Mouse (Mus musculus) kidney, adult 2 months (tissue): ENCODE results near the gene Havcr2.

ENCODE experiments used
- CTCF ChIP-seq: fragments of 200-500 bp; conservative IDR thresholded peaks from 2 replicates; pipeline ENCODE4 v1.5.1; 2011; ENCODE audit warnings: low read depth, mild to moderate bottlenecking, control low read depth, low read length, moderate library complexity, mixed read lengths; ENCODE audit not compliant: insufficient read depth, insufficient read length
- POLR2A ChIP-seq: fragments of 200-500 bp; IDR thresholded peaks from one replicate; pipeline ENCODE4 v1.6.1; 2011; ENCODE audit warnings: low read depth, low read length, control low read depth

DNA sequence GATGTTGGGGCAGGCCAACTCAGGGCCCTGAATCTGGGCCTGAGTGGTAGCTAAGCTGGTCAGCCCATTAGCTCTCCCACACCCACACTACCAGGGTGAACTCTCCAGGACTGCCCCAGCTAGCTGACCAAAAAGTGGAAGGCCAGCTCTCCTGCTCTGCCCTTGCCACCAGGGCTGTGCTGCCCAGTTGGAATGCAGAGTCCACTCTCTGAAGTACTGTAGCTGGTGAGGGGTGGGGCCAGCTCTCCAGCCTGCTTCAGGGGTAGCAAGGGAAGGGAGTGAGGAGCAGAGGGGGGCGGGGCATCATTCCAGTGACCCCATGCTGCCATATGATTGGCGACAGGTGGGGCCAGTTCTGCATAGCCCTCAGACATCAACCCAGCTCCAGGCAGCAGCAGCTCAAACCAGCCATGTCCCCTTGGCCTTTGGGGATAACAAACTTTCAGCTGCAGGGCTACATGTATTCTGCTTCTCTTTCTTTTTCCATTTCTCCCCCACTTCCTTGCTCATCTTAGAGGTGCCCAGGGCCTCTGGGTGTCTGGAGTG is 44.6 kb upstream of the Havcr2 start:
- TF ChIP-seq CTCF (no peak), POLR2A (no peak)
